Comparison of ENCODE assay signal across 7 mouse cellular contexts in genomic region chr12:4793718-4794117, GRCm38 (mm10). TPM values are rescaled to one million over a fixed set of nuclear protein-coding genes. Genes with fewer than 3 reads are reported as not detected.
DNase-seq lines count a peak whose midpoint lies in the region; ATAC-seq lines count a peak whose summit lies in the region.

No protein-coding gene starts in this region.

- WGBS in kidney, embryonic 15.5 days, result 69% methylated on average over 1 of the region's 1 CpGs
- 71% methylated on average over 1 of the region's 1 CpGs for WGBS in limb, embryonic 11.5 days
- 67% methylated on average over 1 of the region's 1 CpGs for WGBS in forebrain, embryonic 11.5 days

- H3K9me3 ChIP-seq in kidney, embryonic 15.5 days (replicated peaks), result no peaks in the 10 kb centered on the region
- H3K9me3 ChIP-seq in limb, embryonic 11.5 days (ENCODE audit: control insufficient read depth, low read length), result no peaks in the 10 kb centered on the region
- no peaks in the 10 kb centered on the region for H3K9me3 ChIP-seq in forebrain, embryonic 11.5 days (ENCODE audit: control insufficient read depth, low read length)

- no peak overlapping the region for H3K9ac ChIP-seq in kidney, embryonic 15.5 days
- no peak overlapping the region for H3K9ac ChIP-seq in limb, embryonic 11.5 days (ENCODE audit: low read length)
- H3K9ac ChIP-seq in forebrain, embryonic 11.5 days (ENCODE audit: low read length), result no peak overlapping the region

- H3K4me2 ChIP-seq in kidney, embryonic 15.5 days, result no peak overlapping the region
- no peak overlapping the region for H3K4me2 ChIP-seq in limb, embryonic 11.5 days (ENCODE audit: low read depth, severe bottlenecking)
- H3K4me2 ChIP-seq in forebrain, embryonic 11.5 days (ENCODE audit: low read depth, low read length, severe bottlenecking), result no peak overlapping the region

- H3K27me3 ChIP-seq in kidney, embryonic 15.5 days, result no peaks in the 10 kb centered on the region
- no peaks in the 10 kb centered on the region for H3K27me3 ChIP-seq in limb, embryonic 11.5 days (ENCODE audit: control insufficient read depth, insufficient read depth, low read length)
- no peaks in the 10 kb centered on the region for H3K27me3 ChIP-seq in forebrain, embryonic 11.5 days (ENCODE audit: control insufficient read depth, insufficient read depth, low read length)

- no peak overlapping the region for H3K4me3 ChIP-seq in kidney, embryonic 15.5 days (replicated peaks)
- no peak overlapping the region for H3K4me3 ChIP-seq in limb, embryonic 11.5 days (ENCODE audit: low read depth, low read length)
- H3K4me3 ChIP-seq in forebrain, embryonic 11.5 days (ENCODE audit: low read depth, low read length), result no peak overlapping the region

- no peak for DNase-seq in kidney, adult 11 months
- peak; percentile 41 for DNase-seq in A20 (ENCODE audit: low read depth, low spot score)
- peak; percentile 60 for DNase-seq in MN1 (ENCODE audit: low spot score)
- peak; percentile 30 for DNase-seq in limb, embryonic 11.5 days (ENCODE audit: low spot score)
- DNase-seq in T-cell, adult 2 months (ENCODE audit: low spot score), result no peak
- DNase-seq in forebrain, embryonic 11.5 days (ENCODE audit: low spot score), result no peak

- H3K4me1 ChIP-seq in kidney, embryonic 15.5 days, result no peaks in the 10 kb centered on the region
- no peaks in the 10 kb centered on the region for H3K4me1 ChIP-seq in limb, embryonic 11.5 days (ENCODE audit: control insufficient read depth, insufficient read depth, low read length)
- H3K4me1 ChIP-seq in forebrain, embryonic 11.5 days (replicated peaks; ENCODE audit: control insufficient read depth, insufficient read depth, low read length), result no peaks in the 10 kb centered on the region

- no peaks in the 10 kb centered on the region for H3K36me3 ChIP-seq in kidney, embryonic 15.5 days
- H3K36me3 ChIP-seq in limb, embryonic 11.5 days (ENCODE audit: control insufficient read depth, insufficient read depth, low read length), result no peaks in the 10 kb centered on the region
- H3K36me3 ChIP-seq in forebrain, embryonic 11.5 days (ENCODE audit: control insufficient read depth, insufficient read depth, low read length), result no peaks in the 10 kb centered on the region

- H3K27ac ChIP-seq in kidney, embryonic 15.5 days, result no peak overlapping the region
- H3K27ac ChIP-seq in limb, embryonic 11.5 days (replicated peaks; ENCODE audit: low read depth, low read length), result no peak overlapping the region
- H3K27ac ChIP-seq in forebrain, embryonic 11.5 days (ENCODE audit: low read depth, low read length), result no peak overlapping the region

- 0 out of 2 replicates have a peak, but pooled peaks have one; percentile 18 for ATAC-seq in kidney, embryonic 15.5 days (replicated peaks; ENCODE audit: low FRiP score)
- no peak for ATAC-seq in limb, embryonic 11.5 days (ENCODE audit: insufficient number of reproducible peaks, low FRiP score, low TSS enrichment, low read depth)
- no peak for ATAC-seq in forebrain, embryonic 11.5 days (replicated peaks; ENCODE audit: low FRiP score)

RNA-seq across cellular contexts. Expression of gene Sf3b6, which starts 23.6 kb away (rescaled TPM):
- 207 and 229 TPM in 2 replicates for polyA plus RNA-seq in kidney, embryonic 15.5 days (2015; fragmentation: Nextera tagmentation; extraction: Ambion mirVana)
- polyA plus RNA-seq in limb, embryonic 11.5 days (2014; fragmentation: Nextera tagmentation; extraction: Ambion mirVana), result 318 and 326 TPM in 2 replicates
- polyA plus RNA-seq in forebrain, embryonic 11.5 days (2014; fragmentation: Nextera tagmentation; extraction: Ambion mirVana), result 330 and 365 TPM in 2 replicates

RNA-seq across cellular contexts. Expression of gene Fam228b, which starts 24.7 kb away (rescaled TPM):
- polyA plus RNA-seq in kidney, embryonic 15.5 days (2015; fragmentation: Nextera tagmentation; extraction: Ambion mirVana), result 1.5 and 4.5 TPM in 2 replicates
- polyA plus RNA-seq in limb, embryonic 11.5 days (2014; fragmentation: Nextera tagmentation; extraction: Ambion mirVana), result 3.7 and 4.3 TPM in 2 replicates
- polyA plus RNA-seq in forebrain, embryonic 11.5 days (2014; fragmentation: Nextera tagmentation; extraction: Ambion mirVana), result 2.2 and 4.2 TPM in 2 replicates

RNA-seq across cellular contexts. Expression of gene Pfn4, which starts 24.9 kb away (rescaled TPM):
- polyA plus RNA-seq in kidney, embryonic 15.5 days (2015; fragmentation: Nextera tagmentation; extraction: Ambion mirVana), result 2.5 and 3.5 TPM in 2 replicates
- 2.4 TPM in 2 replicates for polyA plus RNA-seq in limb, embryonic 11.5 days (2014; fragmentation: Nextera tagmentation; extraction: Ambion mirVana)
- 4.2 and 4.9 TPM in 2 replicates for polyA plus RNA-seq in forebrain, embryonic 11.5 days (2014; fragmentation: Nextera tagmentation; extraction: Ambion mirVana)

RNA-seq across cellular contexts. Expression of gene Fkbp1b, which starts 47.7 kb away (rescaled TPM):
- 8.9 and 9.0 TPM in 2 replicates for polyA plus RNA-seq in kidney, embryonic 15.5 days (2015; fragmentation: Nextera tagmentation; extraction: Ambion mirVana)
- 8.6 and 9.0 TPM in 2 replicates for polyA plus RNA-seq in limb, embryonic 11.5 days (2014; fragmentation: Nextera tagmentation; extraction: Ambion mirVana)
- 5.2 and 6.1 TPM in 2 replicates for polyA plus RNA-seq in forebrain, embryonic 11.5 days (2014; fragmentation: Nextera tagmentation; extraction: Ambion mirVana)

RNA-seq across cellular contexts. Expression of gene Wdcp, which starts 49.4 kb away (rescaled TPM):
- 19.4 and 19.5 TPM in 2 replicates for polyA plus RNA-seq in kidney, embryonic 15.5 days (2015; fragmentation: Nextera tagmentation; extraction: Ambion mirVana)
- 20.0 and 22.6 TPM in 2 replicates for polyA plus RNA-seq in limb, embryonic 11.5 days (2014; fragmentation: Nextera tagmentation; extraction: Ambion mirVana)
- polyA plus RNA-seq in forebrain, embryonic 11.5 days (2014; fragmentation: Nextera tagmentation; extraction: Ambion mirVana), result 20.3 and 20.6 TPM in 2 replicates

Comparison
In these comparisons a context has a peak if more than half of its experiments do, and no peak if none do; other contexts are left out.
1. DNase-seq: peak in A20 (single experiment), MN1 (single experiment) and limb, embryonic 11.5 days (single experiment); none in kidney, adult 11 months (single experiment), T-cell, adult 2 months (single experiment) and forebrain, embryonic 11.5 days (single experiment).